Mouse (Mus musculus) erythroblast, embryonic 14.5 days (primary cell): ENCODE data around the gene Pgghg. TPM values are rescaled to one million over a fixed set of nuclear protein-coding genes. Genes with fewer than 3 reads are reported as not detected.

Source experiments
- H3K27me3 ChIP-seq: 2 replicates; pipeline ENCODE4 v1.6.1; 2012; ENCODE audit warnings: inconsistent platforms; ENCODE audit not compliant: control insufficient read depth
- H3K36me3 ChIP-seq: 2 replicates; pipeline ENCODE4 v1.6.1; 2012; ENCODE audit warnings: mild to moderate bottlenecking, inconsistent platforms; ENCODE audit not compliant: control insufficient read depth
- H3K4me1 ChIP-seq: 2 replicates; pipeline ENCODE4 v1.6.1; 2012; ENCODE audit warnings: inconsistent platforms; ENCODE audit not compliant: control insufficient read depth
- H3K4me3 ChIP-seq: replicated peaks from 2 replicates; pipeline ENCODE3; 2012; ENCODE audit warnings: moderate library complexity, mild to moderate bottlenecking, inconsistent platforms
- H3K9me3 ChIP-seq: 2 replicates; pipeline ENCODE4 v1.6.1; 2012; ENCODE audit warnings: low read length, inconsistent platforms, mixed read lengths; ENCODE audit not compliant: control insufficient read depth
- GATA1 ChIP-seq: IDR thresholded peaks from 2 replicates; pipeline ENCODE4 v1.6.1; 2012; ENCODE audit warnings: low read length, inconsistent platforms, mixed read lengths
- TAL1 ChIP-seq: IDR thresholded peaks from 3 replicates; pipeline ENCODE4 v1.6.1; 2012; ENCODE audit warnings: low read length, inconsistent platforms, mixed read lengths
- polyA plus RNA-seq: library from polyadenylated mRNA; stranded (reverse); fragments of >175 nt; gene quantifications from 2 replicates; pipeline ENCODE4 v1.2.3, GENCODE M21; 2012

Pgghg gene
- polyA plus RNA-seq, 1 experiment, result 0.32 TPM

DNA sequence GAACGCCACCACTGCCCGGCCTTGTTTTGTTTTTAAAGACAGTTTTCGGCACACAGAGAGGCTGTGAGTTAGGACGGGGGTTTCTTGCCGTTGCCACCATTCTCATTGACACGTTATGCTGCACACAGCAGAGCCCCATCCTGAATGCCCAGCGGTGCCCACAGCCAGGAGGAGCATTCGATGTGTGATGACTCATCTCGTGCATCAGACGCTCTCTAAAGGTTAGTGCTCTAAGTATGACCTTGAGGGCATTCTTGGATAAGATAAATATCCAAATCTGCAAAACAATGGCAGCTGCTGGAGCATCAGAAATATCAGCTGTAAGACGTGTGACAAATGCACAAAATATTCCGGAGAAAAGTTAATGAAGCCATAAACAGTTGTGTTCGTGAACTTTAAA is 34.1 kb upstream of the Pgghg start:
- H3K9me3 ChIP-seq, result no peaks in the 10 kb centered on the region
- no peak overlapping the region for H3K4me3 ChIP-seq
- H3K27me3 ChIP-seq, result peaks cover 3% of the 10 kb centered on the region
- TF ChIP-seq GATA1 (no peak), TAL1 (no peak)
- no peaks in the 10 kb centered on the region for H3K36me3 ChIP-seq
- H3K4me1 ChIP-seq, result peaks cover 8% of the 10 kb centered on the region

DNA sequence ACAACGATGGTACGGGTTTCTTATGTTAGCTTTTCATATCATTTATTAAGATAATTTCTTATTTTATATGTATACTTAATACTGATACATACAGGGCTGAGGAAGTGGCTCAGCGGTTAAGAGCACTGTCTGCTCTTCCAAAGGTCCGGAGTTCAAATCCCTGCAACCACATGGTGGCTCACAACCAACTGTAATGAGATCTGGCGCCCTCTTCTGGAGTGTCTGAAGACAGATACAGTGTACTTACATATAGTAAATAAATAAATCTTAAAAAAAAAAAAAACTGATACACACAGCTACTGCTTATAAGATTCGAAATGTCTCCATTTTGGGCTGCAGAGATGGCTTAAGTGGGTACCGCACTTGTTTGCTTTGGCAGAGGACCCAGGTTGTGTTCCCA is 33.5 kb upstream of the Pgghg start:
- Histone ChIP-seq H3K4me3 (no peak overlapping the region), H3K4me1 (peaks cover 10% of the 10 kb centered on the region), H3K36me3 (no peaks in the 10 kb centered on the region), H3K27me3 (peaks cover 3% of the 10 kb centered on the region), H3K9me3 (no peaks in the 10 kb centered on the region)
- TF ChIP-seq GATA1, result no peak
- TF ChIP-seq TAL1, result no peak

GRCm38 (mm10) chr7:140908181-140908580 is 33.0 kb upstream of the Pgghg start:
- no peak for TF ChIP-seq TAL1
- TF ChIP-seq GATA1, result no peak
- Histone ChIP-seq H3K4me1 (peaks cover 8% of the 10 kb centered on the region), H3K4me3 (no peak overlapping the region), H3K27me3 (peaks cover 3% of the 10 kb centered on the region), H3K9me3 (no peaks in the 10 kb centered on the region), H3K36me3 (no peaks in the 10 kb centered on the region)

GRCm38 (mm10) chr7:140908634-140909107 is 32.5 kb upstream of the Pgghg start:
- H3K9me3 ChIP-seq, result no peaks in the 10 kb centered on the region
- H3K4me3 ChIP-seq, result no peak overlapping the region
- peaks cover 3% of the 10 kb centered on the region for H3K27me3 ChIP-seq
- no peak for TF ChIP-seq TAL1
- no peak for TF ChIP-seq GATA1
- peaks cover 8% of the 10 kb centered on the region for H3K4me1 ChIP-seq
- no peaks in the 10 kb centered on the region for H3K36me3 ChIP-seq

- no peak overlapping the region for H3K4me3 ChIP-seq
- H3K4me1 ChIP-seq, result peaks cover 8% of the 10 kb centered on the region
- peaks cover 3% of the 10 kb centered on the region for H3K27me3 ChIP-seq
- no peaks in the 10 kb centered on the region; the same call in 1 of the 2 replicates for H3K36me3 ChIP-seq
- no peaks in the 10 kb centered on the region for H3K9me3 ChIP-seq
- TF ChIP-seq GATA1 (no peak), TAL1 (no peak)
Measured at GRCm38 (mm10) chr7:140912293-140912692, 28.9 kb upstream of the Pgghg start.

DNA sequence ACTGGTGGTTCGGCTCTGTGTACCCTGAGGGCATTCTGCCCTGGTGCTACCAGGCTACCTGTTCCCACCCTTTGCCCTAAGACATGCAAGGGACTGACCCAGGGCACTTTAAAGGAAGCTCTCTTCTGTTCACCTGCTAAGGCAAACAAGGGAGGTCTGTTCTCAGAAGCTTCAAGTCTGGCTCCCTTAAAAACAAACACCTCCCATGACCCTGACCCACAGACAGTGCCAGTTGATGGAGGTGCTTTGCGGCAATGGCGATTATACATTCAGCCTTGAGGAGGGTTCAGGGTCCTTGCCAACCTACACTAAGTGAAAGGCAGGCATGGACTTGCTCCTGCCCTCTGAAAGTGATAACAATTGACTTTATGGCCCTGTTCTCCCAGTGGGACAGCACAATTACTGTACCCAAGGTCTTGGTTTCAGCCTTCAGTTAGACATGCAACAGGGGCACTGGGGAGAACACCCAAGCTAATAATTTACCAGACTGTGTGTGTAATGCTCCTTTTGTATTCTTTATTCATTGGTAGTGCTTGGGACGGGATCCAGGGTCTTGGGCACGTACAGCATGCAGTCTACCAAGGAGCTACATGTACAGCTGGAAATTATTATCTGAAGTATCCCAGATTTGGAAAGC is 28.2 kb upstream of the Pgghg start:
- peaks cover 8% of the 10 kb centered on the region for H3K4me1 ChIP-seq
- peaks cover 3% of the 10 kb centered on the region for H3K27me3 ChIP-seq
- no peaks in the 10 kb centered on the region; the same call in 1 of the 2 replicates for H3K36me3 ChIP-seq
- no peak overlapping the region for H3K4me3 ChIP-seq
- TF ChIP-seq GATA1, result no peak
- no peak for TF ChIP-seq TAL1
- H3K9me3 ChIP-seq, result no peaks in the 10 kb centered on the region

- no peaks in the 10 kb centered on the region for H3K9me3 ChIP-seq
- no peak overlapping the region for H3K4me3 ChIP-seq
- no peaks in the 10 kb centered on the region; the same call in 1 of the 2 replicates for H3K36me3 ChIP-seq
- peaks cover 6% of the 10 kb centered on the region for H3K27me3 ChIP-seq
- TF ChIP-seq GATA1 (no peak), TAL1 (no peak)
- H3K4me1 ChIP-seq, result peaks cover 4% of the 10 kb centered on the region
Measured at GRCm38 (mm10) chr7:140914031-140914690, 27.0 kb upstream of the Pgghg start.

- Histone ChIP-seq H3K4me3 (no peak overlapping the region), H3K4me1 (peaks cover 2% of the 10 kb centered on the region; the same call in 1 of the 2 replicates), H3K36me3 (no peaks in the 10 kb centered on the region; the same call in 1 of the 2 replicates), H3K9me3 (no peaks in the 10 kb centered on the region; the same call in 1 of the 2 replicates), H3K27me3 (peaks cover 56% of the 10 kb centered on the region)
- TF ChIP-seq TAL1 (no peak), GATA1 (no peak)
Measured at GRCm38 (mm10) chr7:140919911-140920310, 21.3 kb upstream of the Pgghg start.

- peaks cover 61% of the 10 kb centered on the region for H3K27me3 ChIP-seq
- peaks cover 2% of the 10 kb centered on the region; the same call in 1 of the 2 replicates for H3K4me1 ChIP-seq
- TF ChIP-seq GATA1 (no peak), TAL1 (no peak)
- H3K4me3 ChIP-seq, result no peak within 1 kb of the TSS
- no peaks in the 10 kb centered on the region; the same call in 1 of the 2 replicates for H3K9me3 ChIP-seq
- H3K36me3 ChIP-seq, result peaks cover 3% of the 10 kb centered on the region; the same call in 1 of the 2 replicates
Measured at GRCm38 (mm10) chr7:140920418-140921029, 20.7 kb upstream of the Pgghg start, which contains the start of gene Nlrp6. Nlrp6 (plus strand) TSS chr7:140920902.
